8 mouse cellular contexts compared by ENCODE assay signal in the genomic region with DNA sequence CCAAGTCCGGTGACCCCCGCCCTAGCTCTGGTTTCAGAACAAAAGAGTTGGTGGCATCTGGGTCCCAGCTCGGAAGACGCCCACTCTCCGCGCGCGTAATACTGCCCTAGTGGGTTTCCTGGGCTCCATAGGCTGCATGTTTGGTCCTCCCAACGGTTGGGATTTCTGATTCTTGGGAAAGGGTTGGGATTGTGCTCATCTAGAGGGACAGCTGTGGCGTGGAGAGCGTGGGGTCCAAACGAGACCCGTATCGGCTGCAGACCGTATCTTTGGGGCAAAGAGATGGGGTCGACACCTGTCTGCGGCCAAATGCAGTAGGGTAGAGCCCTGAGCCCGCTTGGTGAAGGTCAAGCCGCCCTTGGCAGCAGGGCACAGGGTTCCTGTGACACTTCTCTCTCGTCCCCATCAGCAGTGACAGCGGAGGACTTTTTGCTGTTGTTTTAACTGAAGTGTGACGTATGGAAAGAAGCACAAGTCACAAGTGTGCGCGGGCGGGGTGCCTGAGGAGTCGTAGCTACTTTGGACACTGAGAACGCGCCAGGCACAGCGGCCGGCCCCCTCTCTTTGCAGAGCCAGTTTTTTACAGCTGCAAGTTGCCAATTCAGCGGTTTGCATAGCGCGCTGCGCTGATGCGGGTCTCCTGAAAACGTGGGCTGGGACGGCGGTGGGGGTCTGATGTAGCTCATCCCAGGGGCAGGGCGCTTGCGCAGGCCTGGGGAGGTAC. TPM values are rescaled to one million over a fixed set of nuclear protein-coding genes. Genes with fewer than 3 reads are reported as not detected.
DNase-seq lines count a peak whose midpoint lies in the region; ATAC-seq lines count a peak whose summit lies in the region.

No protein-coding gene starts in this region.

- no peaks in the 10 kb centered on the region for H3K36me3 ChIP-seq in embryonic facial prominence, embryonic 13.5 days
- no peaks in the 10 kb centered on the region for H3K36me3 ChIP-seq in heart, embryonic 10.5 days
- no peaks in the 10 kb centered on the region for H3K36me3 ChIP-seq in kidney, embryonic 14.5 days (ENCODE audit: control insufficient read depth, insufficient read depth, low read length)
- no peaks in the 10 kb centered on the region for H3K36me3 ChIP-seq in midbrain, embryonic 16.5 days (ENCODE audit: control insufficient read depth, insufficient read depth, low read length)
- no peaks in the 10 kb centered on the region for H3K36me3 ChIP-seq in stomach, embryonic 16.5 days (ENCODE audit: control insufficient read depth, insufficient read depth, low read length)

- H3K4me3 ChIP-seq in embryonic facial prominence, embryonic 13.5 days, result peak overlapping the region; percentile 72
- peak overlapping the region; percentile 76 for H3K4me3 ChIP-seq in heart, embryonic 10.5 days
- H3K4me3 ChIP-seq in kidney, embryonic 14.5 days (ENCODE audit: low read length), result peak overlapping the region; percentile 74
- H3K4me3 ChIP-seq in midbrain, embryonic 16.5 days (ENCODE audit: low read depth, low read length), result peak overlapping the region; percentile 68
- H3K4me3 ChIP-seq in stomach, embryonic 16.5 days (replicated peaks; ENCODE audit: low read length), result peak overlapping the region; percentile 81

- under 1% methylated on average over 40 of the region's 40 CpGs for WGBS in embryonic facial prominence, embryonic 13.5 days
- 2% methylated on average over 40 of the region's 40 CpGs for WGBS in heart, embryonic 10.5 days
- WGBS in kidney, embryonic 14.5 days, result under 1% methylated on average over 40 of the region's 40 CpGs
- under 1% methylated on average over 40 of the region's 40 CpGs for WGBS in midbrain, embryonic 16.5 days
- under 1% methylated on average over 40 of the region's 40 CpGs for WGBS in stomach, embryonic 16.5 days

- peak overlapping the region; percentile 79 for H3K9ac ChIP-seq in embryonic facial prominence, embryonic 13.5 days
- H3K9ac ChIP-seq in kidney, embryonic 14.5 days (ENCODE audit: low read depth, low read length), result peak overlapping the region; percentile 72
- peak overlapping the region; percentile 70 for H3K9ac ChIP-seq in midbrain, embryonic 16.5 days (ENCODE audit: low read depth, low read length)
- H3K9ac ChIP-seq in stomach, embryonic 16.5 days (ENCODE audit: low read length), result peak overlapping the region; percentile 83

- DNase-seq in layer of hippocampus, adult 11-12 months (ENCODE audit: low spot score), result peak; percentile 49
- no peak for DNase-seq in layer of hippocampus, adult 9-10 months (ENCODE audit: low spot score)
- DNase-seq in heart, embryonic 10.5 days (ENCODE audit: low spot score), result no peak
- peak; percentile 18 for DNase-seq in liver

- H3K27me3 ChIP-seq in embryonic facial prominence, embryonic 13.5 days, result peaks cover 25% of the 10 kb centered on the region
- H3K27me3 ChIP-seq in heart, embryonic 10.5 days (ENCODE audit: insufficient read depth, poor library complexity, severe bottlenecking), result peaks cover 65% of the 10 kb centered on the region
- peaks cover 18% of the 10 kb centered on the region for H3K27me3 ChIP-seq in kidney, embryonic 14.5 days (ENCODE audit: control insufficient read depth, insufficient read depth, low read length)
- peaks cover 8% of the 10 kb centered on the region for H3K27me3 ChIP-seq in midbrain, embryonic 16.5 days (ENCODE audit: control insufficient read depth, insufficient read depth, low read depth, low read length)
- H3K27me3 ChIP-seq in stomach, embryonic 16.5 days (ENCODE audit: control insufficient read depth, insufficient read depth, low read length), result no peaks in the 10 kb centered on the region

- H3K27ac ChIP-seq in embryonic facial prominence, embryonic 13.5 days, result peak overlapping the region; percentile 71; the same call in 1 of the 2 replicates
- peak overlapping the region; percentile 75 for H3K27ac ChIP-seq in heart, embryonic 10.5 days
- 0 out of 2 replicates have a peak overlapping the region, but pooled peaks have one; percentile 10 for H3K27ac ChIP-seq in kidney, embryonic 14.5 days (ENCODE audit: low read depth, low read length)
- no peak overlapping the region; the same call in 1 of the 2 replicates for H3K27ac ChIP-seq in midbrain, embryonic 16.5 days (ENCODE audit: low read length)
- H3K27ac ChIP-seq in stomach, embryonic 16.5 days (ENCODE audit: low read length), result peak overlapping the region; percentile 75

- ATAC-seq in embryonic facial prominence, embryonic 13.5 days (ENCODE audit: insufficient number of reproducible peaks, insufficient read depth, low FRiP score, low TSS enrichment, low read depth), result no peak
- ATAC-seq in kidney, embryonic 14.5 days (ENCODE audit: low FRiP score, low TSS enrichment), result peak; percentile 3; the same call in 1 of the 2 replicates
- ATAC-seq in midbrain, embryonic 16.5 days, result peak; percentile 43
- peak; percentile 16; the same call in 1 of the 2 replicates for ATAC-seq in stomach, embryonic 16.5 days (ENCODE audit: insufficient read depth, low FRiP score)

- peaks cover 49% of the 10 kb centered on the region for H3K4me1 ChIP-seq in embryonic facial prominence, embryonic 13.5 days
- H3K4me1 ChIP-seq in heart, embryonic 10.5 days, result peaks cover 14% of the 10 kb centered on the region; the same call in 1 of the 2 replicates
- peaks cover 12% of the 10 kb centered on the region; the same call in 1 of the 2 replicates for H3K4me1 ChIP-seq in kidney, embryonic 14.5 days (ENCODE audit: control insufficient read depth, insufficient read depth, low read length)
- H3K4me1 ChIP-seq in midbrain, embryonic 16.5 days (ENCODE audit: control insufficient read depth, insufficient read depth, low read length), result peaks cover 8% of the 10 kb centered on the region; the same call in 1 of the 2 replicates
- peaks cover 33% of the 10 kb centered on the region for H3K4me1 ChIP-seq in stomach, embryonic 16.5 days (ENCODE audit: control insufficient read depth, insufficient read depth, low read length)

- H3K4me2 ChIP-seq in embryonic facial prominence, embryonic 13.5 days, result peak overlapping the region; percentile 98
- peak overlapping the region; percentile 97 for H3K4me2 ChIP-seq in kidney, embryonic 14.5 days (replicated peaks; ENCODE audit: low read depth, low read length)
- peak overlapping the region; percentile 92 for H3K4me2 ChIP-seq in midbrain, embryonic 16.5 days (ENCODE audit: low read length)
- peak overlapping the region; percentile 97 for H3K4me2 ChIP-seq in stomach, embryonic 16.5 days (ENCODE audit: low read depth, low read length)

- no peaks in the 10 kb centered on the region for H3K9me3 ChIP-seq in embryonic facial prominence, embryonic 13.5 days
- no peaks in the 10 kb centered on the region for H3K9me3 ChIP-seq in heart, embryonic 10.5 days
- H3K9me3 ChIP-seq in kidney, embryonic 14.5 days (ENCODE audit: control insufficient read depth, low read length), result no peaks in the 10 kb centered on the region
- no peaks in the 10 kb centered on the region for H3K9me3 ChIP-seq in midbrain, embryonic 16.5 days (replicated peaks; ENCODE audit: control insufficient read depth, low read length, poor library complexity, severe bottlenecking)
- no peaks in the 10 kb centered on the region for H3K9me3 ChIP-seq in stomach, embryonic 16.5 days (replicated peaks; ENCODE audit: control insufficient read depth, low read length)

RNA-seq across cellular contexts. Expression of a gene that starts 1.7 kb away (rescaled TPM):
- polyA plus RNA-seq in embryonic facial prominence, embryonic 13.5 days (2015; fragmentation: Nextera tagmentation; extraction: Ambion mirVana), result 21.5 and 28.1 TPM in 2 replicates
- 6.3 and 6.4 TPM in 2 replicates for polyA plus RNA-seq in heart, embryonic 10.5 days (2016; fragmentation: Nextera tagmentation; extraction: Ambion mirVana)
- polyA plus RNA-seq in kidney, embryonic 14.5 days (2014; fragmentation: Nextera tagmentation; extraction: Ambion mirVana), result 15.6 and 18.3 TPM in 2 replicates
- 12.7 TPM in 2 replicates for polyA plus RNA-seq in midbrain, embryonic 16.5 days (2015; fragmentation: Nextera tagmentation; extraction: Ambion mirVana)
- 38.5 and 48.1 TPM in 2 replicates for polyA plus RNA-seq in stomach, embryonic 16.5 days (2015; fragmentation: Nextera tagmentation; extraction: Ambion mirVana)

RNA-seq across cellular contexts. Expression of a gene that starts 30.1 kb away (rescaled TPM):
- polyA plus RNA-seq in embryonic facial prominence, embryonic 13.5 days (2015; fragmentation: Nextera tagmentation; extraction: Ambion mirVana), result 9.6 and 10.0 TPM in 2 replicates
- 7.4 and 9.7 TPM in 2 replicates for polyA plus RNA-seq in heart, embryonic 10.5 days (2016; fragmentation: Nextera tagmentation; extraction: Ambion mirVana)
- polyA plus RNA-seq in kidney, embryonic 14.5 days (2014; fragmentation: Nextera tagmentation; extraction: Ambion mirVana), result 5.6 and 7.6 TPM in 2 replicates
- polyA plus RNA-seq in midbrain, embryonic 16.5 days (2015; fragmentation: Nextera tagmentation; extraction: Ambion mirVana), result 6.6 and 6.7 TPM in 2 replicates
- polyA plus RNA-seq in stomach, embryonic 16.5 days (2015; fragmentation: Nextera tagmentation; extraction: Ambion mirVana), result 8.7 and 9.1 TPM in 2 replicates

Comparison
In these comparisons a context has a peak if more than half of its experiments do, and no peak if none do; other contexts are left out.
1. DNase-seq: peak in layer of hippocampus, adult 11-12 months (single experiment) and liver (single experiment); none in layer of hippocampus, adult 9-10 months (single experiment) and heart, embryonic 10.5 days (single experiment).
2. Peak in every context shown above with its lines, with median percentiles within 50 percentile points of each other: H3K4me2 ChIP-seq, H3K4me3 ChIP-seq and H3K9ac ChIP-seq.